Comparison of ENCODE assay signal across 24 mouse cellular contexts in genomic region chr19:44197053-44197852, GRCm38 (mm10). TPM values are rescaled to one million over a fixed set of nuclear protein-coding genes. Genes with fewer than 3 reads are reported as not detected.
DNase-seq lines count a peak whose midpoint lies in the region; ATAC-seq and TF ChIP-seq lines count a peak whose summit lies in the region.
"Had no signal": no experiment of that assay in that cellular context is flagged by ENCODE, and none has a peak within 500 bp of the region (broad histone marks: within the 10 kb centered on the region; RNA-seq: fewer than 3 reads in every experiment).

No protein-coding gene starts in this region.

- 12% methylated on average over 10 of the region's 10 CpGs for WGBS in liver, embryonic 14.5 days (ENCODE audit: insufficient replicate concordance)
- 46% methylated on average over 10 of the region's 10 CpGs for WGBS in liver, embryonic 11.5 days

- H3K36me3 ChIP-seq in liver, embryonic 14.5 days (replicated peaks; ENCODE audit: control insufficient read depth, insufficient read depth, low read depth) = no peaks in the 10 kb centered on the region
- H3K36me3 ChIP-seq in liver, embryonic 11.5 days (ENCODE audit: control insufficient read depth, insufficient read depth, low read length) = no peaks in the 10 kb centered on the region
- H3K36me3 ChIP-seq in G1E (replicated peaks) = no peaks in the 10 kb centered on the region
- H3K36me3 ChIP-seq: embryonic facial prominence, embryonic 10.5 days; hindbrain, embryonic 13.5 days had no signal

- H3K4me3 ChIP-seq in liver, embryonic 14.5 days (ENCODE audit: insufficient read depth in 1 of 2, low read depth in 2 of 2, low read length in 2 of 2) = no peak overlapping the region
- no peak overlapping the region for H3K4me3 ChIP-seq in liver, embryonic 11.5 days (ENCODE audit: low read depth, low read length)
- no peak overlapping the region; the same call in 1 of the 2 replicates for H3K4me3 ChIP-seq in G1E (ENCODE audit: low read depth, low read length)
- H3K4me3 ChIP-seq: embryonic facial prominence, embryonic 10.5 days; forebrain, embryonic 13.5 days; hindbrain, embryonic 13.5 days had no signal

- ATAC-seq in liver, embryonic 14.5 days (ENCODE audit: insufficient read depth) = 0 out of 2 replicates have a peak, but pooled peaks have one; percentile 28
- ATAC-seq in liver, embryonic 11.5 days (replicated peaks; ENCODE audit: low FRiP score) = no peak
- ATAC-seq in G1E (ENCODE audit: extremely low read depth, insufficient number of reproducible peaks, low FRiP score, poor library complexity, severe bottlenecking) = no peak
- peak; percentile 49 for ATAC-seq in megakaryocyte progenitor cell, adult 5-6 weeks (replicated peaks; ENCODE audit: poor library complexity)
- ATAC-seq: activated CD4-positive, CD25-positive, alpha-beta regulatory T cell, adult 4 months; forebrain, embryonic 13.5 days; forebrain, postnatal 0 days; hindbrain, postnatal 0 days; Patski had no signal

- H3K9ac ChIP-seq in liver, embryonic 14.5 days (replicated peaks) = no peak overlapping the region
- no peak overlapping the region for H3K9ac ChIP-seq in liver, embryonic 11.5 days (ENCODE audit: low read depth, low read length)
- H3K9ac ChIP-seq: forebrain, embryonic 13.5 days; forebrain, postnatal 0 days; hindbrain, embryonic 13.5 days had no signal

- no peaks in the 10 kb centered on the region for H3K27me3 ChIP-seq in liver, embryonic 14.5 days (ENCODE audit: control insufficient read depth, insufficient read depth, low read length)
- H3K27me3 ChIP-seq in liver, embryonic 11.5 days (replicated peaks; ENCODE audit: control insufficient read depth, insufficient read depth, low read length) = peaks cover 4% of the 10 kb centered on the region; the same call in 1 of the 2 replicates
- H3K27me3 ChIP-seq in G1E (ENCODE audit: insufficient read depth, low read length) = peaks cover 22% of the 10 kb centered on the region
- H3K27me3 ChIP-seq: forebrain, embryonic 13.5 days had no signal

- no peak for TF ChIP-seq CTCF in liver, embryonic 14.5 days (IDR thresholded peaks at IDR 0.05; ENCODE audit: low read depth)
- no peak for TF ChIP-seq CTCF in G1E (IDR thresholded peaks at IDR 0.05; ENCODE audit: low read depth, low read length)

- no peaks in the 10 kb centered on the region for H3K9me3 ChIP-seq in liver, embryonic 14.5 days (ENCODE audit: control insufficient read depth, low read length)
- no peaks in the 10 kb centered on the region for H3K9me3 ChIP-seq in liver, embryonic 11.5 days (ENCODE audit: control insufficient read depth, low read length)
- H3K9me3 ChIP-seq in G1E (replicated peaks) = no peaks in the 10 kb centered on the region
- H3K9me3 ChIP-seq: embryonic facial prominence, embryonic 10.5 days; forebrain, embryonic 13.5 days; hindbrain, embryonic 13.5 days had no signal

- intact Hi-C loops in left cerebral cortex, postnatal 36 days (cut with DNase I) = loop anchor here (5.0 to 10.0 kb wide), 2 partner anchors 100 to 218 kb away; no protein-coding TSS in a partner anchor

- H3K27ac ChIP-seq in liver, embryonic 14.5 days = no peak overlapping the region
- H3K27ac ChIP-seq in liver, embryonic 11.5 days (ENCODE audit: low read depth, low read length) = no peak overlapping the region
- H3K27ac ChIP-seq: embryonic facial prominence, embryonic 10.5 days; forebrain, embryonic 13.5 days; hindbrain, embryonic 13.5 days; hindbrain, postnatal 0 days had no signal

- no peak for DNase-seq in liver, embryonic 14.5 days (ENCODE audit: low read depth in 3 of 3, low spot score in 3 of 3)
- DNase-seq in liver, embryonic 11.5 days (ENCODE audit: low spot score) = no peak
- DNase-seq in G1E (ENCODE audit: low spot score) (peak; percentile 28), adipocyte (ENCODE audit: low spot score) (peak; percentile 29)
- no peak for DNase-seq in urinary bladder, postnatal 25 days (ENCODE audit: low spot score)
- DNase-seq in left cerebral cortex, postnatal 36 days (ENCODE audit: low spot score in 2 of 2) = no peak
- DNase-seq: adrenal gland, adult 2 months; adrenal gland, postnatal 25 days; cerebellum, adult 18-20 months; cerebellum, adult 9-11 months; cerebellum, postnatal 36 days; forebrain, postnatal 0 days; gastrocnemius, postnatal 14 days; heart, postnatal 4 days had no signal

- no peak for TF ChIP-seq EP300 in liver, embryonic 14.5 days (IDR thresholded peaks at IDR 0.05; ENCODE audit: low read depth)

- H3K4me1 ChIP-seq in liver, embryonic 14.5 days (replicated peaks; ENCODE audit: control insufficient read depth in 2 of 2, insufficient read depth in 2 of 2, low read length in 1 of 2) = peaks cover 0 to 7% of the 10 kb centered on the region in 2 experiments; a peak in 2 of 4 replicates
- peaks cover 5% of the 10 kb centered on the region; the same call in 1 of the 2 replicates for H3K4me1 ChIP-seq in liver, embryonic 11.5 days (replicated peaks; ENCODE audit: control insufficient read depth, insufficient read depth, low read length)
- peaks cover 63% of the 10 kb centered on the region for H3K4me1 ChIP-seq in G1E (ENCODE audit: insufficient read depth, low read depth, low read length)
- H3K4me1 ChIP-seq: forebrain, embryonic 13.5 days had no signal

- H3K4me2 ChIP-seq in liver, embryonic 14.5 days (ENCODE audit: low read depth) = no peak overlapping the region
- H3K4me2 ChIP-seq in liver, embryonic 11.5 days = no peak overlapping the region
- H3K4me2 ChIP-seq: forebrain, embryonic 13.5 days; hindbrain, embryonic 13.5 days had no signal

RNA-seq across cellular contexts. Expression of gene Pkd2l1, which starts 5.0 kb away (rescaled TPM):
- polyA plus RNA-seq in liver, embryonic 14.5 days (2012; rRNA removed) = not detected in 2 replicates
- polyA plus RNA-seq in liver, embryonic 14.5 days (2014; fragmentation: Nextera tagmentation; extraction: Ambion mirVana) = not detected in 2 replicates
- polyA plus RNA-seq in liver, embryonic 11.5 days (2014; fragmentation: Nextera tagmentation; extraction: Ambion mirVana) = not detected in 2 replicates
- total RNA-seq in G1E (2014; fragmentation: Nextera tagmentation) (not detected in 2 replicates), G1E (2017) (not detected in 2 replicates)
- not detected in 2 replicates for polyA plus RNA-seq in G1E (2012)
- total RNA-seq in megakaryocyte progenitor cell, adult 5-6 weeks (2015) = not detected in 2 replicates
- not detected in 2 replicates for total RNA-seq in megakaryocyte progenitor cell, adult 5-6 weeks (2017)
- under 1 TPM; 0.30 to 0.34 TPM for total RNA-seq in left cerebral cortex, postnatal 36 days (2021)
- total RNA-seq: adrenal gland, adult 2 months; adrenal gland, postnatal 25 days; gastrocnemius, adult 18-20 months; gastrocnemius, postnatal 14 days; heart, postnatal 10 days; heart, postnatal 4 days had no signal
- polyA plus RNA-seq: adrenal gland, adult 2 months; heart, embryonic 14.5 days had no signal

RNA-seq across cellular contexts. Expression of gene Scd3, which starts 5.8 kb away (rescaled TPM):
- not detected in 2 replicates for polyA plus RNA-seq in liver, embryonic 14.5 days (2012; rRNA removed)
- polyA plus RNA-seq in liver, embryonic 14.5 days (2014; fragmentation: Nextera tagmentation; extraction: Ambion mirVana) = not detected in 2 replicates
- not detected in 2 replicates for polyA plus RNA-seq in liver, embryonic 11.5 days (2014; fragmentation: Nextera tagmentation; extraction: Ambion mirVana)
- total RNA-seq in G1E (2014; fragmentation: Nextera tagmentation) = 0.87 and 3.8 TPM in 2 replicates
- total RNA-seq in G1E (2017) = 0.12 and 0.27 TPM in 2 replicates
- 0.11 TPM in 1 of 2 replicates, not detected in the other for polyA plus RNA-seq in G1E (2012)
- total RNA-seq in megakaryocyte progenitor cell, adult 5-6 weeks (2015) = not detected in 2 replicates
- total RNA-seq in megakaryocyte progenitor cell, adult 5-6 weeks (2017) = not detected in 2 replicates
- total RNA-seq in left cerebral cortex, postnatal 36 days (2021) = 1 to 10 TPM; 2.5 to 2.8 TPM
- total RNA-seq: adrenal gland, postnatal 25 days; gastrocnemius, adult 18-20 months; gastrocnemius, postnatal 14 days; heart, postnatal 4 days had no signal
- polyA plus RNA-seq: activated CD4-positive, CD25-positive, alpha-beta regulatory T cell, adult 4 months; adrenal gland, adult 2 months had no signal

RNA-seq across cellular contexts. Expression of gene Bloc1s2, which starts 51.0 kb away (rescaled TPM):
- polyA plus RNA-seq in liver, embryonic 14.5 days (2012; rRNA removed) = 18.4 and 28.1 TPM in 2 replicates
- 44.5 and 45.0 TPM in 2 replicates for polyA plus RNA-seq in liver, embryonic 14.5 days (2014; fragmentation: Nextera tagmentation; extraction: Ambion mirVana)
- polyA plus RNA-seq in liver, embryonic 11.5 days (2014; fragmentation: Nextera tagmentation; extraction: Ambion mirVana) = 83.3 and 93.0 TPM in 2 replicates
- total RNA-seq in G1E (2014; fragmentation: Nextera tagmentation) = 51.8 and 70.5 TPM in 2 replicates
- 95.4 and 102 TPM in 2 replicates for total RNA-seq in G1E (2017)
- 302 and 361 TPM in 2 replicates for polyA plus RNA-seq in G1E (2012)
- total RNA-seq in megakaryocyte progenitor cell, adult 5-6 weeks (2015) = 131 and 140 TPM in 2 replicates
- 79.0 and 96.2 TPM in 2 replicates for total RNA-seq in megakaryocyte progenitor cell, adult 5-6 weeks (2017)
- 10 to 100 TPM; 57.2 to 68.7 TPM for total RNA-seq in left cerebral cortex, postnatal 36 days (2021)

Comparison
In these comparisons a context has a peak if more than half of its experiments do, and no peak if none do; other contexts are left out.
1. ATAC-seq: peak in liver, embryonic 14.5 days (single experiment) and megakaryocyte progenitor cell, adult 5-6 weeks (single experiment); none in liver, embryonic 11.5 days (single experiment) and G1E (single experiment).
2. DNase-seq: peak in G1E (single experiment) and adipocyte (single experiment); none in liver, embryonic 14.5 days (0 of 3), liver, embryonic 11.5 days (single experiment), urinary bladder, postnatal 25 days (single experiment) and left cerebral cortex, postnatal 36 days (0 of 2).